Mouse (Mus musculus): ENCODE data around the gene Rtn4. TPM values are rescaled to one million over a fixed set of nuclear protein-coding genes. Genes with fewer than 3 reads are reported as not detected.
"Not testable (repeated sequence)": the region's sequence is repeated elsewhere in the genome, so short reads cannot be mapped to it uniquely, and the experiment has no call there.

Gene Rtn4
- total and polyA plus RNA-seq, 2 experiments from 2014 or later, result 135 to 243 TPM

- H3K27ac ChIP-seq, result no peak overlapping the region
- no peak overlapping the region for H3K9ac ChIP-seq (replicated peaks; ENCODE audit: low read length)
- H3K4me3 ChIP-seq (ENCODE audit: low read length), result no peak overlapping the region
- no peaks in the 10 kb centered on the region for H3K4me1 ChIP-seq (ENCODE audit: insufficient read depth, low read length)
- WGBS, result 85% methylated on average over 14 of the region's 14 CpGs
- H3K36me3 ChIP-seq (ENCODE audit: insufficient read depth, low read length), result peaks cover 7% of the 10 kb centered on the region
- no peak for ATAC-seq
- no peak for TF ChIP-seq CTCF (IDR thresholded peaks at IDR 0.05; ENCODE audit: low read depth)
- no peak for DNase-seq (ENCODE audit: low spot score)
- H3K4me2 ChIP-seq (ENCODE audit: low read depth, low read length), result no peak overlapping the region
- H3K9me3 ChIP-seq (ENCODE audit: low read length), result no peaks in the 10 kb centered on the region
- H3K27me3 ChIP-seq (ENCODE audit: insufficient read depth, low read length), result no peaks in the 10 kb centered on the region
These were observed 59.2 kb downstream of the Rtn4 start for GRCm38 (mm10) chr11:29751648-29752611.

GRCm38 (mm10) chr11:29756007-29756406 is 63.3 kb downstream of the Rtn4 start:
- H3K9ac ChIP-seq (replicated peaks; ENCODE audit: low read length); H3K27ac ChIP-seq; H3K36me3 ChIP-seq (ENCODE audit: insufficient read depth, low read length); H3K9me3 ChIP-seq (ENCODE audit: low read length); ATAC-seq; H3K4me3 ChIP-seq (ENCODE audit: low read length); H3K27me3 ChIP-seq (ENCODE audit: insufficient read depth, low read length); H3K4me2 ChIP-seq (ENCODE audit: low read depth, low read length); H3K4me1 ChIP-seq (ENCODE audit: insufficient read depth, low read length); DNase-seq (ENCODE audit: low spot score): not testable (repeated sequence)
- WGBS, result 94% methylated on average over 5 of the region's 5 CpGs

GRCm38 (mm10) chr11:29758617-29759016 is 65.9 kb downstream of the Rtn4 start:
- no peak overlapping the region for H3K4me2 ChIP-seq (ENCODE audit: low read depth, low read length)
- ATAC-seq, result peak; percentile 24; the same call in 1 of the 2 replicates
- no peak overlapping the region for H3K27ac ChIP-seq
- peaks cover 4% of the 10 kb centered on the region; the same call in 1 of the 2 replicates for H3K36me3 ChIP-seq (ENCODE audit: insufficient read depth, low read length)
- no peak overlapping the region for H3K4me3 ChIP-seq (ENCODE audit: low read length)
- no peaks in the 10 kb centered on the region for H3K27me3 ChIP-seq (ENCODE audit: insufficient read depth, low read length)
- H3K4me1 ChIP-seq (ENCODE audit: insufficient read depth, low read length), result no peaks in the 10 kb centered on the region
- H3K9ac ChIP-seq (replicated peaks; ENCODE audit: low read length), result no peak overlapping the region
- 82% methylated on average over 5 of the region's 5 CpGs for WGBS
- no peak for DNase-seq (ENCODE audit: low spot score)
- no peaks in the 10 kb centered on the region for H3K9me3 ChIP-seq (ENCODE audit: low read length)
- TF ChIP-seq CTCF (IDR thresholded peaks at IDR 0.05; ENCODE audit: low read depth), result no peak

GRCm38 (mm10) chr11:29761387-29761786 is 68.6 kb downstream of the Rtn4 start:
- no peak for ATAC-seq
- H3K27me3 ChIP-seq (ENCODE audit: insufficient read depth, low read length), result no peaks in the 10 kb centered on the region
- no peak overlapping the region for H3K9ac ChIP-seq (replicated peaks; ENCODE audit: low read length)
- WGBS, result 92% methylated on average over 9 of the region's 9 CpGs
- DNase-seq (ENCODE audit: low spot score), result no peak
- no peak overlapping the region for H3K27ac ChIP-seq
- no peaks in the 10 kb centered on the region for H3K9me3 ChIP-seq (ENCODE audit: low read length)
- TF ChIP-seq CTCF (IDR thresholded peaks at IDR 0.05; ENCODE audit: low read depth), result no peak
- no peak overlapping the region for H3K4me2 ChIP-seq (ENCODE audit: low read depth, low read length)
- H3K4me1 ChIP-seq (ENCODE audit: insufficient read depth, low read length), result no peaks in the 10 kb centered on the region
- peaks cover 4% of the 10 kb centered on the region; the same call in 1 of the 2 replicates for H3K36me3 ChIP-seq (ENCODE audit: insufficient read depth, low read length)
- no peak overlapping the region for H3K4me3 ChIP-seq (ENCODE audit: low read length)

- H3K4me2 ChIP-seq (ENCODE audit: low read depth, low read length), result no peak overlapping the region
- no peak overlapping the region for H3K27ac ChIP-seq
- H3K4me3 ChIP-seq (ENCODE audit: low read length), result no peak overlapping the region
- H3K9me3 ChIP-seq (ENCODE audit: low read length), result no peaks in the 10 kb centered on the region
- ATAC-seq (no peak), DNase-seq (ENCODE audit: low spot score) (no peak)
- no peaks in the 10 kb centered on the region for H3K4me1 ChIP-seq (ENCODE audit: insufficient read depth, low read length)
- TF ChIP-seq CTCF (IDR thresholded peaks at IDR 0.05; ENCODE audit: low read depth), result no peak
- H3K36me3 ChIP-seq (ENCODE audit: insufficient read depth, low read length), result peaks cover 4% of the 10 kb centered on the region; the same call in 1 of the 2 replicates
- no peaks in the 10 kb centered on the region for H3K27me3 ChIP-seq (ENCODE audit: insufficient read depth, low read length)
- 95% methylated on average over 1 of the region's 1 CpGs for WGBS
- H3K9ac ChIP-seq (replicated peaks; ENCODE audit: low read length), result no peak overlapping the region
These were observed 70.0 kb downstream of the Rtn4 start for GRCm38 (mm10) chr11:29762768-29763167.

- H3K36me3 ChIP-seq (ENCODE audit: insufficient read depth, low read length), result no peaks in the 10 kb centered on the region; the same call in 1 of the 2 replicates
- 22% methylated on average over 4 of the region's 4 CpGs for WGBS
- H3K4me2 ChIP-seq (ENCODE audit: low read depth, low read length), result no peak overlapping the region
- TF ChIP-seq CTCF (IDR thresholded peaks at IDR 0.05; ENCODE audit: low read depth), result no peak
- no peaks in the 10 kb centered on the region for H3K9me3 ChIP-seq (ENCODE audit: low read length)
- no peak overlapping the region for H3K9ac ChIP-seq (replicated peaks; ENCODE audit: low read length)
- DNase-seq (ENCODE audit: low spot score) (peak; percentile 21), ATAC-seq (no peak)
- no peak overlapping the region for H3K27ac ChIP-seq
- H3K4me3 ChIP-seq (ENCODE audit: low read length), result no peak overlapping the region
- H3K4me1 ChIP-seq (ENCODE audit: insufficient read depth, low read length), result no peaks in the 10 kb centered on the region
- H3K27me3 ChIP-seq (ENCODE audit: insufficient read depth, low read length), result no peaks in the 10 kb centered on the region
These were observed 72.3 kb downstream of the Rtn4 start for GRCm38 (mm10) chr11:29765063-29765462.
